Mouse (Mus musculus) limb, embryonic 14.5 days (tissue): Measurements from ENCODE around the gene Rundc1. TPM values are rescaled to one million over a fixed set of nuclear protein-coding genes. Genes with fewer than 3 reads are reported as not detected.
"Not testable (repeated sequence)": the region's sequence is repeated elsewhere in the genome, so short reads cannot be mapped to it uniquely, and the experiment has no call there.

ENCODE experiments used
- ATAC-seq: fragments of 200-750 bp; cut with Nextera tagmentation; 2 replicates; pipeline ENCODE4 v1.8.0; 2017; ENCODE audit warnings: low read depth, moderate number of reproducible peaks, moderate TSS enrichment; ENCODE audit not compliant: low FRiP score
- DNase-seq: peaks from one replicate; pipeline ENCODE4 v3.0.0-alpha.2; 2015; ENCODE audit warnings: low spot score
- H3K27ac ChIP-seq: fragments of 300-500 bp; sonication (generic); replicated peaks from 2 replicates; pipeline ENCODE4 v1.5.1; 2014; ENCODE audit warnings: low read depth, mild to moderate bottlenecking, low read length, moderate library complexity, mixed read lengths
- H3K27me3 ChIP-seq: fragments of 300-500 bp; sonication (generic); 2 replicates; pipeline ENCODE4 v1.6.1; 2014; ENCODE audit warnings: low read length, mixed read lengths; ENCODE audit not compliant: control insufficient read depth, insufficient read depth
- H3K36me3 ChIP-seq: fragments of 300-500 bp; sonication (generic); 2 replicates; pipeline ENCODE4 v1.6.1; 2014; ENCODE audit warnings: mild to moderate bottlenecking, low read length, moderate library complexity, mixed read lengths; ENCODE audit not compliant: control insufficient read depth, insufficient read depth
- H3K4me1 ChIP-seq: fragments of 300-500 bp; sonication (generic); 2 replicates; pipeline ENCODE4 v1.6.1; 2014; ENCODE audit warnings: antibody characterized with exemption, low read length, mixed read lengths; ENCODE audit not compliant: control insufficient read depth, insufficient read depth
- H3K4me2 ChIP-seq: fragments of 300-500 bp; sonication (generic); replicated peaks from 2 replicates; pipeline ENCODE4 v1.6.1; 2014; ENCODE audit warnings: low read depth, mild to moderate bottlenecking, low read length, moderate library complexity; ENCODE audit not compliant: severe bottlenecking
- H3K4me3 ChIP-seq: fragments of 300-500 bp; sonication (generic); replicated peaks from 2 replicates; pipeline ENCODE4 v1.5.1; 2014; ENCODE audit warnings: low read length
- H3K9ac ChIP-seq: fragments of 300-500 bp; sonication (generic); 2 replicates; pipeline ENCODE4 v1.6.1; 2014; ENCODE audit warnings: mild to moderate bottlenecking, low read depth, low read length, moderate library complexity; ENCODE audit not compliant: severe bottlenecking
- H3K9me3 ChIP-seq: fragments of 300-500 bp; sonication (generic); 2 replicates; pipeline ENCODE4 v1.6.1; 2016; ENCODE audit warnings: low read length; ENCODE audit not compliant: control insufficient read depth
- POLR2A ChIP-seq: fragments of 200-500 bp; IDR thresholded peaks from 2 replicates; pipeline ENCODE4 v1.8.0; 2012; ENCODE audit warnings: inconsistent platforms, mild to moderate bottlenecking, moderate library complexity, borderline replicate concordance; ENCODE audit not compliant: insufficient read depth, insufficient read length; ENCODE audit errors: extremely low read depth
- WGBS: fragments of 180-500 bp; shearing (Covaris S2); extraction: QIAGEN DNeasy Blood & Tissue Kit; methylation state at CpG from one replicate; pipeline ENCODE4 v1.1.7; 2014; 5-methylcytosine and 5-hydroxymethylcytosine counted together
- polyA plus RNA-seq, 2 experiments: library from polyadenylated mRNA; depleted of rRNA in 1 of 2; stranded (reverse) in 1 of 2; unstranded in 1 of 2; fragments of >200 nt; fragmentation: Nextera tagmentation in 1 of 2; extraction: Ambion mirVana in 1 of 2; gene quantifications; 2 replicates each; pipeline versions ENCODE4 v1.2.1 to v1.2.3; 2012 to 2014

Rundc1 gene
- polyA plus RNA-seq, 2 experiments, result 17.8 to 19.3 TPM

- H3K27me3 ChIP-seq, result no peaks in the 10 kb centered on the region
- H3K4me3 ChIP-seq, result no peak overlapping the region
- WGBS, result 35% methylated on average over 13 of the region's 13 CpGs
- H3K36me3 ChIP-seq, result peaks cover 46% of the 10 kb centered on the region
- no peak overlapping the region for H3K4me2 ChIP-seq
- H3K9ac ChIP-seq, result no peak overlapping the region
- peaks cover 17% of the 10 kb centered on the region for H3K4me1 ChIP-seq
- no peaks in the 10 kb centered on the region for H3K9me3 ChIP-seq
- no peak for TF ChIP-seq POLR2A
- ATAC-seq, result no peak
- no peak for DNase-seq
- no peak overlapping the region for H3K27ac ChIP-seq
Measured at GRCm38 (mm10) chr11:101462583-101463440, 37.9 kb downstream of the Rundc1 start.

- WGBS, result 8% methylated on average over 12 of the region's 12 CpGs
- H3K27me3 ChIP-seq, result no peaks in the 10 kb centered on the region
- peak within 1 kb of the TSS; percentile 64 for H3K9ac ChIP-seq
- peak within 1 kb of the TSS; percentile 76 for H3K27ac ChIP-seq
- peak within 1 kb of the TSS; percentile 90 for H3K4me2 ChIP-seq
- DNase-seq, result peak; percentile 20
- no peak for TF ChIP-seq POLR2A
- H3K4me1 ChIP-seq, result peaks cover 24% of the 10 kb centered on the region
- 0 out of 2 replicates have a peak, but pooled peaks have one; percentile 0 for ATAC-seq
- H3K36me3 ChIP-seq, result peaks cover 31% of the 10 kb centered on the region
- no peaks in the 10 kb centered on the region for H3K9me3 ChIP-seq
- H3K4me3 ChIP-seq, result peak within 1 kb of the TSS; percentile 82
Measured at GRCm38 (mm10) chr11:101464211-101465100, 39.6 kb downstream of the Rundc1 start, which contains the start of gene Rnd2. TSS of gene Rnd2 (plus strand) at chr11:101464999.

- H3K27ac ChIP-seq, result peak overlapping the region; percentile 76
- peaks cover 24% of the 10 kb centered on the region for H3K4me1 ChIP-seq
- ATAC-seq, result peak; percentile 58
- H3K9ac ChIP-seq, result peak overlapping the region; percentile 64
- H3K36me3 ChIP-seq, result peaks cover 22% of the 10 kb centered on the region
- H3K27me3 ChIP-seq, result no peaks in the 10 kb centered on the region
- peak; percentile 75 for DNase-seq
- no peaks in the 10 kb centered on the region for H3K9me3 ChIP-seq
- peak overlapping the region; percentile 90 for H3K4me2 ChIP-seq
- peak overlapping the region; percentile 82 for H3K4me3 ChIP-seq
- TF ChIP-seq POLR2A, result no peak
- under 1% methylated on average over 49 of the region's 51 CpGs for WGBS
Measured at GRCm38 (mm10) chr11:101465101-101465868, 40.4 kb downstream of the Rundc1 start.

DNA sequence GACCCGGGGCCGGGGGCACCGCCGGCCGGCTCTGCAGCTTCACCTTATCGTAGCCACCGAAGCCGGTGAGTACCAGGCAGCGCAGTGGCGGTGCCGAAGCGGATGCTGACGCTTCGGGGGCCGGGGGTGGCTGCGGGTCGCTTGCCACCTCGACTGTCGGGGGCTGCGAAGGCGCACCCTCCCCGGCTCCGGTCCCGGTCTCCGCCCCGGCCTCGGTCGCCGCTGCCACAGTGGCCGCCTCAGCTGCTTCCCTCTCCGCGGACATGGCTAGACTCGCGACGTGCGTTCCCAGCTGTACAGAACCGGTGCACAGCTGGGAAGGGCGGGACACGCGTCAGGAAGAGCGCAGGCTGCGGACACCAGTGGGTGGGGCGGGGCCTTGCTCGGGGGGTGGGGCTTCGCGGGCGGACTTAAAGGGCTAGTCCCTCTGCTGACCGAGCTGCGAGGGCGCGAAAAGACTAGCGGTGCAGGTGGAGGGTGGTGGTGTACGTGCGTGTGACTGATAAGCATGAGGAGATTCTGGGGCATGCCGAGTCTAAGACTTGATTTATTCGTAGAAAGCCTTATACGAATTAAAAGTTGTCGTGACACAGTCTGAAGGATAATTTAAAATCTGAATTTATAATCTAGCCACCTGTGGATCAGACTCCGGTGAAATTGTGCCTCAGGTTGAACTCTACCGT lies 41.1 kb downstream of the Rundc1 start, which contains the start of gene Vat1:
Vat1 (minus strand) TSS at position 362 of the 683 bp plus-strand sequence.
- 1% methylated on average over 59 of the region's 60 CpGs for WGBS
- ATAC-seq, result peak; percentile 51

GRCm38 (mm10) chr11:101466552-101466950 lies 41.7 kb downstream of the Rundc1 start:
- H3K27me3 ChIP-seq, H3K27ac ChIP-seq, DNase-seq, H3K36me3 ChIP-seq, H3K9me3 ChIP-seq, ATAC-seq, H3K9ac ChIP-seq: not testable (repeated sequence)
- 65% methylated on average over 5 of the region's 5 CpGs for WGBS
- H3K4me2 ChIP-seq, result peak overlapping the region; percentile 90
- H3K4me1 ChIP-seq, result peaks cover 24% of the 10 kb centered on the region
- peak overlapping the region; percentile 82 for H3K4me3 ChIP-seq

More for the DNA sequence above, 41.1 kb downstream of the Rundc1 start, which contains the start of gene Vat1:
- peaks cover 15% of the 10 kb centered on the region for H3K36me3 ChIP-seq
- no peaks in the 10 kb centered on the region for H3K9me3 ChIP-seq
- peak within 1 kb of the TSS; percentile 82 for H3K4me3 ChIP-seq
- H3K27ac ChIP-seq, result peak within 1 kb of the TSS; percentile 76
- H3K9ac ChIP-seq, result peak within 1 kb of the TSS; percentile 64
- H3K4me2 ChIP-seq, result peak within 1 kb of the TSS; percentile 90
- DNase-seq, result peak; percentile 57
- H3K4me1 ChIP-seq, result peaks cover 24% of the 10 kb centered on the region
- no peak for TF ChIP-seq POLR2A
- no peaks in the 10 kb centered on the region for H3K27me3 ChIP-seq
